Mouse (Mus musculus) neural tube, embryonic 13.5 days (tissue): ENCODE data around the gene Gba2. TPM values are rescaled to one million over a fixed set of nuclear protein-coding genes. Genes with fewer than 3 reads are reported as not detected.

Experiments used
- ATAC-seq: fragments of 200-750 bp; cut with Nextera tagmentation; 2 replicates; pipeline ENCODE4 v1.8.0; 2017; ENCODE audit warnings: low read depth, mild to moderate bottlenecking, moderate TSS enrichment, moderate library complexity
- H3K27ac ChIP-seq: fragments of 300-500 bp; sonication (generic); replicated peaks from 2 replicates; pipeline ENCODE4 v1.5.1; 2015; ENCODE audit warnings: moderate library complexity, mild to moderate bottlenecking, inconsistent platforms
- H3K27me3 ChIP-seq: fragments of 300-500 bp; sonication (generic); 2 replicates; pipeline ENCODE4 v1.6.1; 2015; ENCODE audit warnings: mild to moderate bottlenecking, inconsistent platforms
- H3K36me3 ChIP-seq: fragments of 300-500 bp; sonication (generic); 2 replicates; pipeline ENCODE4 v1.6.1; 2015; ENCODE audit warnings: mild to moderate bottlenecking, inconsistent platforms
- H3K4me1 ChIP-seq: fragments of 300-500 bp; sonication (generic); replicated peaks from 2 replicates; pipeline ENCODE4 v1.6.1; 2015; ENCODE audit warnings: inconsistent platforms
- H3K4me2 ChIP-seq: fragments of 300-500 bp; sonication (generic); 2 replicates; pipeline ENCODE4 v1.6.1; 2015; ENCODE audit warnings: inconsistent platforms, mild to moderate bottlenecking, moderate library complexity
- H3K4me3 ChIP-seq: fragments of 300-500 bp; sonication (generic); 2 replicates; pipeline ENCODE4 v1.5.1; 2015; ENCODE audit warnings: mild to moderate bottlenecking, inconsistent platforms
- H3K9ac ChIP-seq: fragments of 300-500 bp; sonication (generic); 2 replicates; pipeline ENCODE4 v1.6.1; 2015; ENCODE audit warnings: moderate library complexity, mild to moderate bottlenecking, inconsistent platforms
- H3K9me3 ChIP-seq: fragments of 300-500 bp; sonication (generic); 2 replicates; pipeline ENCODE4 v1.6.1; 2016; ENCODE audit warnings: inconsistent platforms
- WGBS: fragments of 180-500 bp; shearing (Covaris S2); methylation state at CpG from one replicate; pipeline ENCODE4 v1.1.7; 2015; 5-methylcytosine and 5-hydroxymethylcytosine counted together
- polyA plus RNA-seq: library from polyadenylated mRNA; unstranded; fragments of >200 nt; fragmentation: Nextera tagmentation; extraction: Ambion mirVana; gene quantifications from 2 replicates; pipeline ENCODE4 v1.2.1, GENCODE M21; 2015

Gba2 gene
- polyA plus RNA-seq, 1 experiment from 2014 or later, result 50.8 TPM

DNA sequence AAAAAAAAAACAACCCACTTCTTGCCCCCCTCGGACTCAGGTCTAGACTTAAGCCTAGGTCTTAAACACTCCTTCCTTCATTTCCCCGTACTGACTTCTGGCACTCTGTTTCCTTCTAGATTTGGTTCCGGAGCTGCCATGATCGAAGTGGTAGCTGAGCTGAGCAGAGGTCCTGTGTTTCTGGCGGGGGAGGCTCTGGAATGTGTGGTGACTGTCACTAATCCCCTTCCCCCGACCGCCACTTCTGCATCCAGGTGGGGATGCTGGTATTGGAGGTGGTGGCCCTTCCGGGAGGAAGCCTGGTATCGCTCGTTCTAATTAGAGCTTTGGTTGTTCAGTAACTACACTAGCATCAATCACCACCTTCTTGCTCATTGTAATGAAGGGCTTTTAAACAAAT lies 583 bp upstream of the Gba2 start:
- Histone ChIP-seq H3K27me3 (no peaks in the 10 kb centered on the region), H3K4me1 (peaks cover 51% of the 10 kb centered on the region), H3K27ac (peak overlapping the region; percentile 84), H3K4me2 (peak overlapping the region; percentile 94), H3K4me3 (peak overlapping the region; percentile 91), H3K36me3 (peaks cover 41% of the 10 kb centered on the region), H3K9ac (peak overlapping the region; percentile 91), H3K9me3 (no peaks in the 10 kb centered on the region)
- 5% methylated on average over 10 of the region's 10 CpGs for WGBS
- no peak for ATAC-seq

DNA sequence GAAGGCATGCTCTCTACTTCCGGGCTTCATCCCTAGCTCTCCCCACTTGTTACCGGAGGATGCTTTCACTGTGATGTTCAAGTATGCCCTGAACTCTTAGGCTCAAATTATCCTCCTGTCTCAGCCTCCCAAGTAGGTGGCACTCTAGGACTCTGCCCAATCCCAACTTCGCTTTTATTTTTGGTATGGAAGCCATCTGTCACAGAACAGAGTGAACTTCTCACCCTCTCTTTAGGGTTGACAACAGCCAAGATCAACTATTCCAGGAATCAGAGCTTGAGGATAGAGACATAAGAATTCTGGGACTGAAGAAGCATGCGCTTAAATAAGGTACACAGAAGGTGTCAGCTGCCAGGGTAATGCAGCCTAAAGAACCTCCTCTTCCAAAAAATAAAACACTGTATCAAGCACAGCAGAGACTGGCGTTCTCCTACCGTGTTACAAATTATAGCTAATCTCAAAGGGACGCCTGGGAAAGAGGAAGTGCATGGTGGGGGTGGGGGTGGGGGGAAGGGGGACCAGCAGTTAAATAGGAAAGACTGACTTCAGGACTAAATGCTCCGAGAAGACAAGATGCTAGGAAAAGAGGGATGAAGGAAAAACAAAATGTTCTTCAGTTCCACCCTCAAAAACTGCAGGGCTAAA lies 1.3 kb downstream of the Gba2 start:
- H3K4me1 ChIP-seq, result peaks cover 53% of the 10 kb centered on the region

DNA sequence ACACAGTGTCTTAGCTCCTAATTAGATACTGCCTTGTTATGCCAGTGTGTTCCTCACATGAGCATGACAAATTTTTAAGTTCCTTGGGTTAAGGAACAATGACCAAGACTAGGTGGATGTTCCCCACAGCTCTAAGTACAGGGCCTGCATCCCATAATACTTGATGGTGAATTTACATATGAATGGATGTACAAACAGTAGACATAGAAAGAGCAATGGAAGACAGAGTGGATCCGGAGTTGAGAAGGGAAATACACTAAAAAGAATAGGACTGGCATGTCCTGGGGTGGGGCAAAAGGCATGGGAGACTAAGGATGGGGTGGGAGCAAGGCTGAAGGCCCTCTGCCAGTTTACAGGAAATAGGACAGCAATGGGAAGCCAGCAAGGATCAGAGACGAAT lies 3.3 kb downstream of the Gba2 start:
- peak overlapping the region; percentile 53 for H3K9ac ChIP-seq

More for the DNA sequence above, 1.3 kb downstream of the Gba2 start:
- Histone ChIP-seq H3K27me3 (no peaks in the 10 kb centered on the region), H3K4me3 (peak overlapping the region; percentile 91), H3K4me2 (peak overlapping the region; percentile 94), H3K9me3 (no peaks in the 10 kb centered on the region), H3K27ac (no peak overlapping the region), H3K36me3 (peaks cover 41% of the 10 kb centered on the region), H3K9ac (peak overlapping the region; percentile 91)
- ATAC-seq, result no peak
- 50% methylated on average over 8 of the region's 8 CpGs for WGBS

DNA sequence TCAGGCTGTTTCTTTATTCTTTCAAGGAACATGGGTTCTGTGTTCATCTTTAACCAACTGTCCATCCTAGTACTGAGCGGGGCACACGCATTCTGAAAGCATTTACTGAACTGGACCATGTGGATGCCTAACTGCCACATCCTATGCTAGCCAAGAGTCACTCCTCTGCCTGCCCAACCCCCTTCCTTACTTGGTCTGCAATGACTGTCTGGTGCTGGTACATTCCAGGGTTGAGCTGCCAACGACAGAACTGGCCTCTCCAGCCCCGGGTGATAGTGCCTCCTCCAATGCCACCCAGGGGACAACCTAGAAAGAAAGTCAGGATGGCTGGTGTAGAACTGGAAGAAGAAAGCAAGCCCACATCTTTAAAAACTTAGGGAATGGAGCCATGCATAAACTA lies 5.1 kb downstream of the Gba2 start:
- H3K36me3 ChIP-seq, result peaks cover 57% of the 10 kb centered on the region

More for the DNA sequence above, 3.3 kb downstream of the Gba2 start:
- Histone ChIP-seq H3K4me1 (peaks cover 53% of the 10 kb centered on the region), H3K9me3 (no peaks in the 10 kb centered on the region), H3K27me3 (no peaks in the 10 kb centered on the region), H3K4me2 (peak overlapping the region; percentile 94), H3K36me3 (peaks cover 41% of the 10 kb centered on the region), H3K27ac (no peak overlapping the region), H3K4me3 (peak overlapping the region; percentile 16)
- 61% methylated on average over 2 of the region's 2 CpGs for WGBS
- ATAC-seq, result no peak

DNA sequence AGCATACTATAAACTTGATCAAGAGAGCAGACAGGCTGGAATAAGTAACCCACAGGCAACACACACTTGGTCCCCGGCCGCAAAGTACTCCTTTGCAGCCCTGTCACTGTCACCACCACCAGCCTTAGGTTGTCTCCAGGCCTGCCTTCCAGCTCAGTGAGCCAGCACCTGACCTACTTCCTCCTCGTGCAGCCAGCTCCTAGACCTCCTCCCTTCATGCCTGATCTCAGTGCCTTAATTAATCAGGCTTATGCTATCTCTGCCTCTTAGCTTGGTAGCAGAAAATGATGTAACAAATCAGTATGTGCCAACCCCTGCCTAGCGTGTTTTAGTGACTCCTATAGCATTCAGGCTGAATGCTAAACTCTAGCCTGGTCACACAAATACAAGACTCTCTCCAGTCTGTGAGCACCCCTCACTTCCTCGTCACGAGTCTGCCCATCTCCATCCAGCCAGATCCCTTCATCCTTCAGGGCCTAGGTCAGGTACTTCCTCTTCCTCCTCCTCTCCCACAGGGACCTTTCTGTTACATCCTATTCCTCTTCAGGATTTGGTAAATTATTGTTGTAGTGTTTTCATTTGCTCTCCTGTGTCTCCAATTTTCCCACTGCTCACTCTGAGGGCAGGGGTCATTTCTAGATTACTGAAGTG lies 7.2 kb downstream of the Gba2 start:
- no peak overlapping the region for H3K27ac ChIP-seq
- H3K4me3 ChIP-seq, result no peak overlapping the region
- no peak for ATAC-seq
- no peaks in the 10 kb centered on the region for H3K9me3 ChIP-seq
- H3K4me1 ChIP-seq, result peaks cover 25% of the 10 kb centered on the region
- no peak overlapping the region for H3K4me2 ChIP-seq
- H3K36me3 ChIP-seq, result peaks cover 77% of the 10 kb centered on the region
- WGBS, result 85% methylated on average over 6 of the region's 6 CpGs
- H3K9ac ChIP-seq, result no peak overlapping the region
- no peaks in the 10 kb centered on the region for H3K27me3 ChIP-seq

More for the DNA sequence above, 5.1 kb downstream of the Gba2 start:
- 92% methylated on average over 4 of the region's 4 CpGs for WGBS
- Histone ChIP-seq H3K4me3 (no peak overlapping the region), H3K9me3 (no peaks in the 10 kb centered on the region), H3K9ac (no peak overlapping the region), H3K4me2 (no peak overlapping the region), H3K27ac (no peak overlapping the region), H3K27me3 (no peaks in the 10 kb centered on the region), H3K4me1 (peaks cover 42% of the 10 kb centered on the region)
- no peak for ATAC-seq

DNA sequence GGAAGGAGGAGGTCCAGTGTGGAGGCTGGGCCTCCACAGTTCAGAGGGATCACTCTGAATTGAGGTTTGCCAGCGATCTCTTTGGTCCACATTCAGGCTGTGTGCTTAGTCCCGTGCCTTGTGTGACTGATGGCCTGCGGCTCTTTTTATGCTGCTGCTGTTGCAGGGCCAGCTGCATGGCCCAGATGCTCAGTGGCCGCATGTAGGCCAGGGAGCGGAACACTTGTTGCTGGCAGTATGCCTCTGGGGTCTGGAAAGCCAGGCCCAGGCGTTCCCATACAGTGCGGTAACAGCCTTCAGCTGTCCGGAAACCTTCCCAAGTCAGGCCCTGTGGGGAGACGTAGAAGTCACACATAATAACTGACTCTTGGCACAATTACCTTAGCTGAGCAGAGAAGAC lies 11.5 kb downstream of the Gba2 start:
- Histone ChIP-seq H3K4me2 (no peak overlapping the region), H3K4me3 (no peak overlapping the region), H3K36me3 (peaks cover 80% of the 10 kb centered on the region), H3K27me3 (no peaks in the 10 kb centered on the region), H3K27ac (no peak overlapping the region), H3K9ac (no peak overlapping the region), H3K4me1 (peaks cover 15% of the 10 kb centered on the region), H3K9me3 (no peaks in the 10 kb centered on the region)
- WGBS, result 94% methylated on average over 9 of the region's 9 CpGs
- ATAC-seq, result no peak

DNA sequence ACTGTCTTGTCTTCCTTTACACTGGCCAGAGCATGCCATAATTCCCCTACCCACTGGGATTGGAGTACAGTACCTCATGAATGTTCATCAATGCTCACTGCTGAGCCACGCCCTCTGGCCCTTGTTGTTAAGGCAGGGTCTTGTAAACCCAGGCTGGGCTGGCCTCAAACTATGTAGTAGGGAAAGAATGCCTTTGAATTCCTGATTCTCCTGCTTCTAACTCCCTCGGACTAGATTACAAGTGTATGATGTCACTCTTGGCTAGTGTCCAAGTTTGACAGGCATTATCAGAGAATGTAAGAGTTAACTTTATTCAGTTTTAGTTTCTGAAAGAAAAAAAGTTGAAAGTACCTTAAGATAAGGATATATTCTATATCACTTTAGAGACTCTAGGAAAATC lies 14.4 kb downstream of the Gba2 start:
- H3K36me3 ChIP-seq, result peaks cover 51% of the 10 kb centered on the region
- ATAC-seq, result no peak
- peak overlapping the region; percentile 91 for H3K4me2 ChIP-seq
- H3K27me3 ChIP-seq, result no peaks in the 10 kb centered on the region
- H3K27ac ChIP-seq, result no peak overlapping the region
- H3K9me3 ChIP-seq, result no peaks in the 10 kb centered on the region
- no peak overlapping the region for H3K9ac ChIP-seq
- H3K4me3 ChIP-seq, result no peak overlapping the region
- H3K4me1 ChIP-seq, result peaks cover 38% of the 10 kb centered on the region
- 50% methylated on average over 2 of the region's 2 CpGs for WGBS

DNA sequence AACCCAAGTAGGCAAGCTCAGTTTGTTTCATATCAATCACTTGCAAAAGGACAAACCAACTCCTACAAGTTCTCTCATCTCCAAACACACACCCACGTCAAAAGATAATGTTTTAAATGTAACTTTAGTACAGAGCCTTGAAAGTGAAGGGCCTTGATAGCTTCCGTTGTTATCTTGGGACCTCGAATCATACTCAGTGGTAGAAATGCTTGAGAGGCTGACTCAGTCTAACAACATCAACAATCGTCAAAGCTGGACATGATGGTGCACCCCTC lies 15.1 kb downstream of the Gba2 start:
- no peaks in the 10 kb centered on the region for H3K9me3 ChIP-seq
- H3K27me3 ChIP-seq, result no peaks in the 10 kb centered on the region

DNA sequence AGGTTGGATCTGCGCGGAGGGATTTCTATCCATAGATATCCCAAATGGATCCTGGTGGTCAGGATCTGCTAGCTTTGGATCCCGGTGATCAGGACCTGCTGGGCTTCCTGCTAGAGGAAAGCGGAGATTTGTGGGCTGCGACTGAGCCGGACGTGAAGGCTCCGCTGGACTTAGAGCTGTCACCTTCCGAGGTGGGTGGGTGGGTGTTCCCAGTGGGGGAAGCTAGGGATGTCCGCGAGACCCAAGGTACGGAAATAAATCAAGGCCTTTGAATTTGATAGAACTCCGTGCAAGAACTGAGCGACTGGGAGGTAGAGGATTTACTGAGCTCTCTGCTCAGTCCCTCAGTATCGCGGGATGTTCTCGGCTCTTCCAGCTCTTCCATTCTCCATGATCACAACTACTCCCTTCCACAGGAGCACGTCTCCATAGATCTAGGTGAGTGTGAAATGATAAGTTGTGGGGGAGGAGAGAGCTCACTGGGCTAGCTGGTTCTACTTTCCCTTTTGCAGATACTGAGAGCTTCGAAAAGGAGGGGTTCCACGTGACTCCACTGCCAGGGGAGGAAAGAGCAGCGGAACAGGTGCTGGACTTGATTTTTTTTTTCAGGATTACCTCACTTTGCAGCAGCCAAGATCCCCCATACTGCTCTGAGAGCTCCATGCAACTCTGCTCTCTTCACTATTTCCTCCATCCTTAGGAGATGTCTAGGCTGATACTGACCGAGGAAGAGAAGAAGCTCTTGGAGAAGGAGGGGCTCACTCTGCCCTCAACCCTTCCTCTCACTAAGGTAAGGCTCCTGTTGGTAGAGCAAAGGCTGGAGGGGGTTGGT lies 15.7 kb downstream of the Gba2 start:
- Histone ChIP-seq H3K4me2 (peak overlapping the region; percentile 91), H3K27me3 (no peaks in the 10 kb centered on the region), H3K27ac (peak overlapping the region; percentile 98), H3K36me3 (peaks cover 38% of the 10 kb centered on the region), H3K9ac (peak overlapping the region; percentile 94), H3K9me3 (no peaks in the 10 kb centered on the region), H3K4me1 (peaks cover 51% of the 10 kb centered on the region), H3K4me3 (peak overlapping the region; percentile 84)
- peak; percentile 30 for ATAC-seq
- 9% methylated on average over 22 of the region's 22 CpGs for WGBS

More for the DNA sequence above, 15.1 kb downstream of the Gba2 start:
- no peak for ATAC-seq
- Histone ChIP-seq H3K4me1 (peaks cover 45% of the 10 kb centered on the region), H3K9ac (peak overlapping the region; percentile 94; the same call in 1 of the 2 replicates), H3K36me3 (peaks cover 44% of the 10 kb centered on the region), H3K4me3 (peak overlapping the region; percentile 84), H3K4me2 (peak overlapping the region; percentile 91), H3K27ac (no peak overlapping the region)
- 85% methylated on average over 4 of the region's 4 CpGs for whole genome bisulfite sequencing

DNA sequence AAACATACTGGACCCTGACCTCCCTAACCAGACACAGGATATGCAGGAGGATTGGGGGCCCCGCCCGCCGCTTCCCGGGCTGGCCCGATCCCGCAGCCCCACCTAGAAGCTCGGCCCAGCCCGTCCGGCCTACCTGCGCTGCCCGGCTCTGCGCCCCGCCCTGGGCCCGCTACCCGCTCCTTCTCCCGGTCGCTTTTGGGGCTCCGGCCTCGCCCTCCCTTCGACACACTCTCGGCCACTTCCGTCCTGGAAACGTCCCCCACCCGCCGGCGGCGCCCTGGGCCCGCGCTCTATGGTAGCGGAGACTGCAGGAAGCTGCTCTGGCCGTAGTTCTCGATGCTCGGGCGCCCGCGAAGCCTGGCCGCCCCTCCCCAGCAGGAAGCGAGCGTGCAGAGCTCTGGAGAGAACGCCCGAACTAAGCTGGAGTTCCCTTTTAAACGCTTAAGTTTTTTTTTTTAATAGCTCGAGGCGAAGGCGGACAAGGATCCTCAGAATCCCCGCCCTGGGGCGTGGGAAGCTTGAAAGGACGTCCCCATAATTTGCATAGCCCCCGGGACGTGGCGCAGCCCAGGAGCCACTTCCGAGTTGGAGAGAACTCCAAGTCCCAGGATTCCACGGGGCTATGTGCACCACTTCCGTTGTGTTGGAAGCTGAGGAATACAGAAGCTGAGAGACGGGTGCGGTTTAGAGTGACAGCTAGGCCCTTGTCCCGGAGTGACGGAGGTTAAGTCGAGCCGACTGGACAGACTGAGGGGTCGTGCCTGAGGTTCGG lies 16.5 kb downstream of the Gba2 start, which contains the start of the genes Creb3 and Tln1:
Gene Creb3 (plus strand): TSS at position 336 of the 772 bp plus-strand sequence.
Gene Tln1 (minus strand): TSS at position 695 of the 772 bp plus-strand sequence.
- H3K9ac ChIP-seq, result peak within 1 kb of the TSS; percentile 94
- no peaks in the 10 kb centered on the region for H3K9me3 ChIP-seq
- H3K27me3 ChIP-seq, result no peaks in the 10 kb centered on the region
- peaks cover 31% of the 10 kb centered on the region for H3K36me3 ChIP-seq
- peak within 1 kb of the TSS; percentile 84 for H3K4me3 ChIP-seq
- H3K4me2 ChIP-seq, result peak within 1 kb of the TSS; percentile 91
- H3K27ac ChIP-seq, result peak within 1 kb of the TSS; percentile 98
- under 1% methylated on average over 62 of the region's 62 CpGs for WGBS
- H3K4me1 ChIP-seq, result peaks cover 59% of the 10 kb centered on the region
- peak; percentile 96 for ATAC-seq

DNA sequence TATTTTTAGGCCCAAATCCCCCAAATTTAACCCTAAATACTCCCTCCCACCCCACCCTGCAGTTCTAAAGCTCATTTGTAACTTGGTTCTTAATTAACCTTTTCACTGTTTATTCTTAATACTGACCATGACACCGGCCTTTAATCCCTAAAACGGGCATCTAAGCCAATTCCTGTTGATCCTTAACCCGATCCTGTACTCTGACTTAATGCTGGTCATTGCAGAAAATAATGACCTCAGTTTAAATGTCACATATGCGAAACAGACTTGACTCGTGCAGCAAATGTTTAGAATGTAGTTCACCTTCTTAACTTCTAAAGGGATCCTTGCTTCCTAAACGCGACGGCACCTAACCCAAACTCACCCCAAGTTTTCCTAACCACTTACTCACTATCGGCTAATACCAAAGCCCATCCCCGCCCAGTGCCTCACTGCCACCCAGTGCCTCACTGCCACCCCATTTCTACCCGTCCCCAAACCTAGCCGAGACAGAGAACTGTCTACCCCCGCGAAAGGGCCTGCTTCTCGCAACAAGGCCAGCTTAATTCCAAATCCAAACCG lies 17.2 kb downstream of the Gba2 start:
- Histone ChIP-seq H3K9me3 (no peaks in the 10 kb centered on the region), H3K4me1 (peaks cover 61% of the 10 kb centered on the region), H3K27ac (peak overlapping the region; percentile 98), H3K4me2 (peak overlapping the region; percentile 91), H3K27me3 (no peaks in the 10 kb centered on the region), H3K9ac (peak overlapping the region; percentile 94), H3K36me3 (peaks cover 31% of the 10 kb centered on the region), H3K4me3 (peak overlapping the region; percentile 84)
- peak; percentile 49 for ATAC-seq
- 3% methylated on average over 16 of the region's 16 CpGs for whole genome bisulfite sequencing
